Mouse (Mus musculus) hindbrain, embryonic 13.5 days (tissue): ENCODE results near the gene Nup210l. TPM values are rescaled to one million over a fixed set of nuclear protein-coding genes. Genes with fewer than 3 reads are reported as not detected.
A peak's percentile ranks its signal among the peaks of the same experiment; 100 is the strongest.

Experiments
- ATAC-seq: fragments of 200-750 bp; cut with Nextera tagmentation; 2 replicates; pipeline ENCODE4 v1.8.0; 2017; ENCODE audit warnings: moderate TSS enrichment; ENCODE audit not compliant: low FRiP score
- H3K27ac ChIP-seq: fragments of 300-500 bp; sonication (generic); 2 replicates; pipeline ENCODE4 v1.5.1; 2015; ENCODE audit warnings: inconsistent platforms, mild to moderate bottlenecking, moderate library complexity
- H3K27me3 ChIP-seq: fragments of 300-500 bp; sonication (generic); 2 replicates; pipeline ENCODE4 v1.6.1; 2015; ENCODE audit warnings: mild to moderate bottlenecking, inconsistent platforms
- H3K36me3 ChIP-seq: fragments of 300-500 bp; sonication (generic); 2 replicates; pipeline ENCODE4 v1.6.1; 2015; ENCODE audit warnings: mild to moderate bottlenecking, inconsistent platforms
- H3K4me1 ChIP-seq: fragments of 300-500 bp; sonication (generic); replicated peaks from 2 replicates; pipeline ENCODE4 v1.6.1; 2015; ENCODE audit warnings: inconsistent platforms
- H3K4me2 ChIP-seq: fragments of 300-500 bp; sonication (generic); 2 replicates; pipeline ENCODE4 v1.6.1; 2015; ENCODE audit warnings: inconsistent platforms, mild to moderate bottlenecking, moderate library complexity
- H3K4me3 ChIP-seq: fragments of 300-500 bp; sonication (generic); 2 replicates; pipeline ENCODE4 v1.5.1; 2015; ENCODE audit warnings: mild to moderate bottlenecking, inconsistent platforms
- H3K9ac ChIP-seq: fragments of 300-500 bp; sonication (generic); 2 replicates; pipeline ENCODE4 v1.6.1; 2015; ENCODE audit warnings: mild to moderate bottlenecking, inconsistent platforms
- H3K9me3 ChIP-seq: fragments of 300-500 bp; sonication (generic); 2 replicates; pipeline ENCODE4 v1.6.1; 2016; ENCODE audit warnings: inconsistent platforms
- WGBS: fragments of 180-500 bp; shearing (Covaris S2); methylation state at CpG from one replicate; pipeline ENCODE4 v1.1.7; 2015; 5-methylcytosine and 5-hydroxymethylcytosine counted together
- polyA plus RNA-seq: library from polyadenylated mRNA; unstranded; fragments of >200 nt; fragmentation: Nextera tagmentation; extraction: Ambion mirVana; gene quantifications from 2 replicates; pipeline ENCODE4 v1.2.1, GENCODE M21; 2015

Gene Nup210l
- polyA plus RNA-seq, 1 experiment from 2014 or later = 0.31 TPM

DNA sequence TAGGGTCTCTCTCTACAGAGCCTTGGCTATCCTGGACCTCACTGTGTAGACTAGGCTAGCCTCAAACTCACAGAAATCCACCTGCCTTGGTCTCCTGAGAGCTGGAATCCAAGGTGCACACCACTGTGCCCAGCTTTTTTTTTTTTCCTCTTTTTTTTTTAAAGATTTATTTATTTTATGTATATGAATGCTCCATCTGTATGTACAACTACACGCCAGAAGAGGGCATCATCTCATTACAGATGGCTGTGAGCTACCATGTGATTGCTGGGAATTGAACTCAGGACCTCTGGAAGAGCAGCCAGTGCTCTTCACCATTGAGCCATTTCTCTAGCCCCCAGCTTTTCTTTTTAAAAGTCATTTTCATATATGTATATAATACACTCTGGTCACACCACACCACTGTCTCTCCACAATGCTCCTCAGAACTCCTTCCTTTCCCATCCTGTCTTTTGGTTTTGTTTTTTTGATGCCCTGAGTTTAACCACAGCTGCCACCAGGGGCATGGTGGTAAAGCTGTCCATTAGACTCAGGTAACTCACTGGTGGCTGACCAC is 112.0 kb downstream of the Nup210l start:
- ATAC-seq = no peak
- WGBS = 50% methylated on average over 1 of the region's 1 CpGs
- Histone ChIP-seq H3K4me3 (no peak overlapping the region), H3K36me3 (peaks cover 17% of the 10 kb centered on the region), H3K9me3 (no peaks in the 10 kb centered on the region), H3K27me3 (no peaks in the 10 kb centered on the region), H3K4me1 (peaks cover 36% of the 10 kb centered on the region), H3K4me2 (no peak overlapping the region), H3K27ac (no peak overlapping the region), H3K9ac (no peak overlapping the region)

- 15% methylated on average over 6 of the region's 6 CpGs for WGBS
- peak overlapping the region; percentile 38 for H3K4me3 ChIP-seq
- peak overlapping the region; percentile 82 for H3K4me2 ChIP-seq
- H3K9me3 ChIP-seq = no peaks in the 10 kb centered on the region
- H3K27me3 ChIP-seq = no peaks in the 10 kb centered on the region
- H3K27ac ChIP-seq = 0 out of 2 replicates have a peak overlapping the region, but pooled peaks have one; percentile 30
- no peaks in the 10 kb centered on the region; the same call in 1 of the 2 replicates for H3K36me3 ChIP-seq
- H3K4me1 ChIP-seq = peaks cover 22% of the 10 kb centered on the region
- ATAC-seq = peak; percentile 60
- peak overlapping the region; percentile 65; the same call in 1 of the 2 replicates for H3K9ac ChIP-seq
These were observed 116.2 kb downstream of the Nup210l start for GRCm38 (mm10) chr3:90220088-90220487.

- Histone ChIP-seq H3K27ac (peak overlapping the region; percentile 41; the same call in 1 of the 2 replicates), H3K4me3 (peak overlapping the region; percentile 38), H3K36me3 (peaks cover 2% of the 10 kb centered on the region), H3K9ac (peak overlapping the region; percentile 65), H3K4me1 (peaks cover 22% of the 10 kb centered on the region), H3K9me3 (no peaks in the 10 kb centered on the region), H3K27me3 (no peaks in the 10 kb centered on the region), H3K4me2 (peak overlapping the region; percentile 82)
- ATAC-seq = peak; percentile 72
- 1% methylated on average over 17 of the region's 20 CpGs for WGBS
These were observed 116.6 kb downstream of the Nup210l start for GRCm38 (mm10) chr3:90220531-90220951.

DNA sequence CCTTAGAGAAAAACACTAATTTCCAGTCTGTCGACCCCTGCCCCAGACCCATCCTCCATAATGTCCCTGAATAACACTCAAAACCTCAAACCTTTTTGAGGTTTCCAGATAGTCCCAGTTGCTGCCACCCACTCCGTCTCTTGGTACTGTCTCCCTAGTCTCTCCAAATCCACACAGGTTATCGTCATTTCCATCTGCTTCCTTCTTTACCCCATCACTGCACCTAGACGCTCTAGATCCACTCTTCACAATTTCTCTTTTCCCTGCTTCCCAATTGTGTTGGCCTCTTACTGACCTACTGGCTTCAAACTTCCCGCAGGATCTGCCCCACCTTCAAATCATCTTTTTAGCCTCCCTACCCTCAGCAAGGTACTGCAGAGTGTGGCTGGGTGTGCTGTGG is 117.2 kb downstream of the Nup210l start:
- peak overlapping the region; percentile 65; the same call in 1 of the 2 replicates for H3K9ac ChIP-seq
- H3K4me2 ChIP-seq = peak overlapping the region; percentile 82
- WGBS = 29% methylated on average over 5 of the region's 5 CpGs
- no peaks in the 10 kb centered on the region for H3K9me3 ChIP-seq
- H3K27ac ChIP-seq = no peak overlapping the region
- peak overlapping the region; percentile 38 for H3K4me3 ChIP-seq
- no peak for ATAC-seq
- peaks cover 6% of the 10 kb centered on the region for H3K36me3 ChIP-seq
- H3K27me3 ChIP-seq = no peaks in the 10 kb centered on the region
- H3K4me1 ChIP-seq = peaks cover 22% of the 10 kb centered on the region

- Histone ChIP-seq H3K36me3 (peaks cover 6% of the 10 kb centered on the region), H3K4me1 (peaks cover 22% of the 10 kb centered on the region), H3K9me3 (no peaks in the 10 kb centered on the region), H3K27me3 (no peaks in the 10 kb centered on the region), H3K4me2 (no peak overlapping the region), H3K9ac (no peak overlapping the region), H3K4me3 (no peak overlapping the region), H3K27ac (no peak overlapping the region)
- ATAC-seq = no peak
- 90% methylated on average over 4 of the region's 4 CpGs for WGBS
These were observed 118.5 kb downstream of the Nup210l start for GRCm38 (mm10) chr3:90222455-90222854.

DNA sequence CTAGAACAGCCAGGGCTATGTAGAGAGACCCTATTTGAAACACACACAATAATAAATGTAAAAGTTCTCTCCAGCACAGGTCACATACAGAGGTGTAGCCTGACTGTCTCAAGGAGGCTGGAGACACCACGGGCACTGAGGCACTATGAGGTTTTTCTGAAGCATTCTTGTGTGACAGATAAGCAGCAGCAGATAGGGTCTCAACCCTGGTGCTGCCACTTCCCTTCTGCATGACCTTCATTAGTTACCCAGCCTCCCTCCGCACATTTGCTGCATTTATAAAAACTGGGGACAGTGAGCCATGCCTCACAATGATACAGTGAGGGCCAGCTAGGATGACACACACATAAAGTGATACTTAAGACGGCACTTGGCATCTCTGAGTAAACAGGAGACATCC is 119.0 kb downstream of the Nup210l start:
- H3K9me3 ChIP-seq = no peaks in the 10 kb centered on the region
- peaks cover 6% of the 10 kb centered on the region for H3K36me3 ChIP-seq
- 84% methylated on average over 3 of the region's 3 CpGs for WGBS
- no peak overlapping the region for H3K27ac ChIP-seq
- no peak overlapping the region for H3K4me2 ChIP-seq
- H3K4me3 ChIP-seq = no peak overlapping the region
- H3K27me3 ChIP-seq = no peaks in the 10 kb centered on the region
- no peak for ATAC-seq
- H3K9ac ChIP-seq = no peak overlapping the region
- H3K4me1 ChIP-seq = peaks cover 22% of the 10 kb centered on the region

- WGBS = 85% methylated on average over 10 of the region's 10 CpGs
- Histone ChIP-seq H3K27me3 (no peaks in the 10 kb centered on the region), H3K4me3 (no peak overlapping the region), H3K4me1 (peaks cover 22% of the 10 kb centered on the region), H3K27ac (no peak overlapping the region), H3K9ac (no peak overlapping the region), H3K9me3 (no peaks in the 10 kb centered on the region), H3K36me3 (peaks cover 6% of the 10 kb centered on the region), H3K4me2 (no peak overlapping the region)
- no peak for ATAC-seq
These were observed 120.4 kb downstream of the Nup210l start for GRCm38 (mm10) chr3:90224331-90224730.

DNA sequence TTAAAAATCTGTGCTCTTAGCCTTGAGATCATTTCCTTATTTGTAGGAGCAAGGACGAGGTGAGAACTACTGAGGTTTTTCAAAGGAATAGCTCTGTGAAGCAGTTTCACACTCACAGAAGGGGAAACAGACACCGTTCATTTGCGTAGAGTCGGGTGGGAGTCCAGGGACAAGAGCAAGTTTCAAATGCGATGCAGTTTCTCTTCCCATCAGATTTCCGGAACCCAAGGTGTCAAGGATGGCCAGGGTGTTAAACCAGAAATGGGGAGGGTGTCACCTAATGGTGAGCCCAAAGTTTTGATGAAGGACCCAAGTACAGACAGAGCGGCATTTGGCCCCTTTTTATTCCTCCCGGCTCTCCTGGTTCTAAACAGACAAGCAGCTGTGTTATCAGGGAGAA is 127.1 kb downstream of the Nup210l start:
- Histone ChIP-seq H3K27ac (peak overlapping the region; percentile 90), H3K27me3 (no peaks in the 10 kb centered on the region), H3K4me1 (peaks cover 16% of the 10 kb centered on the region), H3K4me3 (peak overlapping the region; percentile 79), H3K9me3 (no peaks in the 10 kb centered on the region), H3K4me2 (peak overlapping the region; percentile 92), H3K36me3 (peaks cover 21% of the 10 kb centered on the region), H3K9ac (peak overlapping the region; percentile 83)
- 19% methylated on average over 8 of the region's 8 CpGs for WGBS
- ATAC-seq = no peak; the same call in 1 of the 2 replicates

- peak within 1 kb of the TSS; percentile 83 for H3K9ac ChIP-seq
- under 1% methylated on average over 61 of the region's 61 CpGs for WGBS
- H3K4me3 ChIP-seq = peak within 1 kb of the TSS; percentile 79
- peaks cover 16% of the 10 kb centered on the region for H3K4me1 ChIP-seq
- peak within 1 kb of the TSS; percentile 90 for H3K27ac ChIP-seq
- peak within 1 kb of the TSS; percentile 92 for H3K4me2 ChIP-seq
- H3K27me3 ChIP-seq = no peaks in the 10 kb centered on the region
- ATAC-seq = peak; percentile 97
- H3K36me3 ChIP-seq = peaks cover 26% of the 10 kb centered on the region
- no peaks in the 10 kb centered on the region for H3K9me3 ChIP-seq
These were observed 127.8 kb downstream of the Nup210l start, which contains the start of gene Jtb for GRCm38 (mm10) chr3:90231507-90232333. Gene Jtb, plus strand, starts transcription at chr3:90231597.

DNA sequence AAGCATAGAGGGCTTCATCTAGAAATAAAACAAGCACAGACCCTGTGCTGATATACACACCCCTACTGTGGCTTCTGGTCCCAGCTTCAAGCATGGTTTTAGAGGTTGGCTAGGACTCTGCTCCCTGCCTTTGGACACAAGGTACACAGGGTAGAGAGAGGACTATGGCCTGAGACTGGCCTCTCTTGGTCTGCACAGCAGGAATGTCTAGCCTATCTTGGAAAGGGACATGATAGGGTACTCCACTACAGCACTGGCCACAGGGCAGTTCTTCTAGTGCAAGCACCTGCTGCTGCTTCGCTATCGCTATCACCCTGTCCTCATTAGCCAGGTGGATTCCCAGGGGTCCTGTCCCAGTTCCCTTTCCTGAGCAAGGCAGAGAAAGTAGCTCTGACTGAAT is 137.3 kb downstream of the Nup210l start:
- peaks cover 3% of the 10 kb centered on the region; the same call in 1 of the 2 replicates for H3K36me3 ChIP-seq
- ATAC-seq = no peak
- H3K9me3 ChIP-seq = no peaks in the 10 kb centered on the region
- no peaks in the 10 kb centered on the region for H3K27me3 ChIP-seq
- no peak overlapping the region for H3K27ac ChIP-seq
- no peak overlapping the region for H3K4me2 ChIP-seq
- H3K4me3 ChIP-seq = no peak overlapping the region
- WGBS = 94% methylated on average over 2 of the region's 2 CpGs
- no peak overlapping the region for H3K9ac ChIP-seq
- peaks cover 11% of the 10 kb centered on the region for H3K4me1 ChIP-seq

DNA sequence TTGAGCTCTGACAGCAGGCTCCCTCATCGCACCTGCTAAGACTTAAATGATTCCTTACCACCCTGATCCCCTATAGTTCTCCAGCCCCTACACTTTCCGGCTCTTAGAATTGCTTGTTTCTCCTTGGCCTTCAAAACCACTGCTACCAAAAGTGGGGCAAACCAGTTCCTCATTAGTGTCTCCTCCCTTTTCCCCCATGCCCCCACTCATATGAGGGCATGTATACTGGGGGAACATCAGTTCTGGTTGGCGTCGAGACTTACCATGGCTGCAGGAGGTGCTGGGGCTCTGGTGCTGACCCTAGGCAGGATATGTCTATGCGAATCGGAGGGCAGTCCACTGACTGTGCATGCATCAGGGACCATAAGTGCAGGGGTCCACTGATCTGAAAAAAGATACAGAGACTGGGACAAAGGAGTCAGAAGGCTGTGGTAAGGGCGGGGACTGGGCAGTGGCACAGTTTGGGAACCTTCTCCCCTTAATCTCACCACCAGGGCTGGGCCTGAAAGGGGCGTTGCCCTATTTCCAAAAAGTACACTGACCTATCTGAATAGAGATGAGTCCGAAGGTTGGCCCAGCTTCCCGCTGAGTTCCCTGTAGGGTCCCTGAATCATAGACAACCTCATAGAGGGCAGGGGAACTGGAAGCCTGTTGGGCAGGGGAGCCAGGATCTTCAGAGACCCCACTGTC is 137.9 kb downstream of the Nup210l start:
- ATAC-seq = no peak
- Histone ChIP-seq H3K9ac (no peak overlapping the region), H3K9me3 (no peaks in the 10 kb centered on the region), H3K36me3 (no peaks in the 10 kb centered on the region), H3K4me2 (no peak overlapping the region), H3K4me1 (peaks cover 11% of the 10 kb centered on the region), H3K27ac (no peak overlapping the region), H3K27me3 (no peaks in the 10 kb centered on the region), H3K4me3 (no peak overlapping the region)
- 87% methylated on average over 10 of the region's 10 CpGs for WGBS
